Mouse (Mus musculus): ENCODE data around the gene Etv5.

DNA sequence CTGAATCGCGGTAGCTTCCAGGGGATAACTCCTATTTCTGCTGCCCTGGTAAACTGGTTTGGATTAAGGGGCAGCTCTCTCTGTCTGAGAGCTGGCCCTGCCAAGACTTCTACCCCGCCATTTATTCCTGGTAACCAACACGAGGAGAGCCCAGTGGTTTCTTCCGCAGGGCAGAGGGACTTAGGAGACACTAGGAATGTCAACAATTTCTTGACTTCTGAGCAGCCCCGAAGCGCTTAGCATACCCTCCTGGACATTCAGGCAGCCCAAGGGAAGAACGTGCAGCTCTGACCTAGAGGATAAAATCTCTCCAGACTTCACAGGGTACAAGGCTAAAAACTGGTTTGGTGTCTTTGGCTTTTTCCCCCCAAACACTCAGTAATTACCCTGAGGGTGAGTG, 10.1 kb downstream of the Etv5 start:
- TF ChIP-seq CTCF (IDR thresholded peaks at IDR 0.05; ENCODE audit: borderline replicate concordance, insufficient read depth, low read length) (no peak), POLR2A (IDR thresholded peaks at IDR 0.05; ENCODE audit: low read depth, low read length) (no peak)

Measured in embryonic fibroblast, embryonic 13.5 days (primary cell).